ENCODE assay signal across 9 mouse cellular contexts in genomic region chr19:46523131-46523479, GRCm38 (mm10). TPM values are rescaled to one million over a fixed set of nuclear protein-coding genes. Genes with fewer than 3 reads are reported as not detected.
DNase-seq lines count a peak whose midpoint lies in the region; ATAC-seq and TF ChIP-seq lines count a peak whose summit lies in the region.
"Had no signal": no experiment of that assay in that cellular context is flagged by ENCODE, and none has a peak within 500 bp of the region (broad histone marks: within the 10 kb centered on the region; RNA-seq: fewer than 3 reads in every experiment).

No protein-coding gene starts in this region.

- in situ Hi-C loops in ES-E14 (cut with MboI; ENCODE audit: low sequenced_read_pairs in 2 of 2, unreplicated experiment in 2 of 2), result no loop called here

- no peak for TF ChIP-seq CTCF in heart, adult 2 months (IDR thresholded peaks at IDR 0.05)

- no peak overlapping the region; the same call in 1 of the 2 replicates for H3K4me3 ChIP-seq in heart, adult 2 months
- peak overlapping the region in 1 of 2 experiments; percentile 60; a peak in 1 of 4 replicates for H3K4me3 ChIP-seq in ES-E14 (ENCODE audit: insufficient read depth in 1 of 2, low read depth in 1 of 2, low read length in 2 of 2, poor library complexity in 1 of 2, severe bottlenecking in 1 of 2)
- H3K4me3 ChIP-seq in hindbrain, embryonic 12.5 days, result peak overlapping the region; percentile 18; the same call in 1 of the 2 replicates
- no peak overlapping the region; the same call in 1 of the 2 replicates for H3K4me3 ChIP-seq in midbrain, embryonic 12.5 days

- H3K9me3 ChIP-seq in ES-E14 (ENCODE audit: control insufficient read depth, insufficient read depth, low read depth, low read length), result no peaks in the 10 kb centered on the region
- no peaks in the 10 kb centered on the region for H3K9me3 ChIP-seq in hindbrain, embryonic 12.5 days (replicated peaks)
- no peaks in the 10 kb centered on the region for H3K9me3 ChIP-seq in midbrain, embryonic 12.5 days

- peak overlapping the region; percentile 48 for H3K4me2 ChIP-seq in hindbrain, embryonic 12.5 days (replicated peaks)
- H3K4me2 ChIP-seq in midbrain, embryonic 12.5 days (replicated peaks), result peak overlapping the region; percentile 49

- intact Hi-C loops in heart, adult 2 months (cut with DNase I), result no loop called here
- intact Hi-C loops in heart, postnatal 25 days (cut with DNase I), result no loop called here

- no peaks in the 10 kb centered on the region for H3K79me2 ChIP-seq in heart, adult 2 months (replicated peaks; ENCODE audit: control insufficient read depth, insufficient read depth, low read length)

- ATAC-seq in hindbrain, embryonic 12.5 days (ENCODE audit: low FRiP score), result no peak; the same call in 1 of the 2 replicates
- no peak for ATAC-seq in midbrain, embryonic 12.5 days (ENCODE audit: low FRiP score, low read depth)

- H3K27me3 ChIP-seq in heart, adult 2 months (ENCODE audit: control insufficient read depth, insufficient read depth, low read length), result no peaks in the 10 kb centered on the region
- H3K27me3 ChIP-seq in hindbrain, embryonic 12.5 days, result no peaks in the 10 kb centered on the region
- H3K27me3 ChIP-seq in midbrain, embryonic 12.5 days, result no peaks in the 10 kb centered on the region

- no peaks in the 10 kb centered on the region for H3K36me3 ChIP-seq in heart, adult 2 months (ENCODE audit: control insufficient read depth, insufficient read depth, low read length)
- no peaks in the 10 kb centered on the region for H3K36me3 ChIP-seq in ES-E14 (ENCODE audit: control insufficient read depth, insufficient read depth, low read length, poor library complexity, severe bottlenecking)
- no peaks in the 10 kb centered on the region for H3K36me3 ChIP-seq in hindbrain, embryonic 12.5 days
- no peaks in the 10 kb centered on the region for H3K36me3 ChIP-seq in midbrain, embryonic 12.5 days

- peak overlapping the region; percentile 30 for H3K27ac ChIP-seq in heart, adult 2 months
- no peak overlapping the region; the same call in 1 of the 2 replicates for H3K27ac ChIP-seq in ES-E14 (ENCODE audit: insufficient read depth, low read depth, low read length, poor library complexity, severe bottlenecking)
- H3K27ac ChIP-seq in hindbrain, embryonic 12.5 days, result peak overlapping the region; percentile 86
- peak overlapping the region; percentile 83 for H3K27ac ChIP-seq in midbrain, embryonic 12.5 days (replicated peaks)
- H3K27ac ChIP-seq: liver, embryonic 14.5 days had no signal

- no peak for TF ChIP-seq POLR2A in heart, adult 2 months (IDR thresholded peaks at IDR 0.05; ENCODE audit: insufficient read depth, low read depth, low read length)

- DNase-seq in heart, adult 2 months, result no peak
- no peak for DNase-seq in heart, postnatal 25 days (ENCODE audit: low spot score)
- no peak for DNase-seq in ES-E14 (ENCODE audit: low read depth, low spot score)
- no peak for DNase-seq in cerebellum, adult 9-11 months
- no peak for DNase-seq in layer of hippocampus, postnatal 36 days
- DNase-seq in spleen, adult 18-20 months, result no peak

- no peak overlapping the region for H3K9ac ChIP-seq in heart, adult 2 months (ENCODE audit: low read depth, low read length)
- H3K9ac ChIP-seq in ES-E14 (ENCODE audit: insufficient read depth, low read depth, low read length, poor library complexity, severe bottlenecking), result peak overlapping the region; percentile 24; the same call in 1 of the 2 replicates
- peak overlapping the region; percentile 41 for H3K9ac ChIP-seq in hindbrain, embryonic 12.5 days
- peak overlapping the region; percentile 42; the same call in 1 of the 2 replicates for H3K9ac ChIP-seq in midbrain, embryonic 12.5 days (replicated peaks)
- H3K9ac ChIP-seq: liver, embryonic 14.5 days had no signal

- TF ChIP-seq EP300 in heart, adult 2 months (IDR thresholded peaks at IDR 0.05; ENCODE audit: insufficient read depth, low read depth, low read length), result no peak

- H3K4me1 ChIP-seq in heart, adult 2 months (ENCODE audit: control insufficient read depth, insufficient read depth, low read length), result peaks cover 35% of the 10 kb centered on the region
- H3K4me1 ChIP-seq in ES-E14 (ENCODE audit: control insufficient read depth in 2 of 2, insufficient read depth in 2 of 2, low read length in 2 of 2, poor library complexity in 1 of 2), result peaks cover 4 to 50% of the 10 kb centered on the region in 2 experiments; a peak in 3 of 4 replicates
- peaks cover 69% of the 10 kb centered on the region for H3K4me1 ChIP-seq in hindbrain, embryonic 12.5 days
- peaks cover 70% of the 10 kb centered on the region for H3K4me1 ChIP-seq in midbrain, embryonic 12.5 days

TF ChIP-seq in ES-E14, 5 proteins besides CTCF, POLR2A, EP300 and RAD21:
- TF ChIP-seq ZNF384 (IDR thresholded peaks at IDR 0.05; ENCODE audit: low read depth, low read length), result no peak
- TF ChIP-seq MAFK (IDR thresholded peaks at IDR 0.05; ENCODE audit: insufficient read depth, low read depth, low read length), result no peak
- TF ChIP-seq CHD2 (IDR thresholded peaks at IDR 0.05; ENCODE audit: low read depth, low read length), result no peak
- TF ChIP-seq ZC3H11A (IDR thresholded peaks at IDR 0.05; ENCODE audit: borderline replicate concordance, low read depth, low read length), result no peak
- no peak for TF ChIP-seq HCFC1 (IDR thresholded peaks at IDR 0.05; ENCODE audit: borderline replicate concordance, insufficient read depth, low read length)

RNA-seq across cellular contexts. Expression of gene Trim8, which starts 21.6 kb away (rescaled TPM):
- total RNA-seq in heart, adult 2 months (2021), result 10 to 100 TPM; 39.2 to 39.8 TPM
- 17.2 and 24.1 TPM in 2 replicates for polyA plus RNA-seq in heart, adult 2 months (2012; rRNA removed)
- total RNA-seq in heart, postnatal 25 days (2021), result 10 to 100 TPM; 37.3 to 40.6 TPM
- 26.1 and 33.2 TPM in 2 replicates for total RNA-seq in ES-E14 (2012; rRNA removed)
- polyA plus RNA-seq in hindbrain, embryonic 12.5 days (2016; fragmentation: Nextera tagmentation; extraction: Ambion mirVana), result 41.8 and 44.7 TPM in 2 replicates
- 38.5 and 53.9 TPM in 2 replicates for polyA plus RNA-seq in midbrain, embryonic 12.5 days (2016; fragmentation: Nextera tagmentation; extraction: Ambion mirVana)
- 100 to 1,000 TPM; 105 TPM for total RNA-seq in layer of hippocampus, postnatal 36 days (2021)

RNA-seq across cellular contexts. Expression of gene Arl3, which starts 49.9 kb away (rescaled TPM):
- 10 to 100 TPM; 36.1 to 43.4 TPM for total RNA-seq in heart, adult 2 months (2021)
- polyA plus RNA-seq in heart, adult 2 months (2012; rRNA removed), result 38.3 and 57.0 TPM in 2 replicates
- 10 to 100 TPM; 33.2 to 37.0 TPM for total RNA-seq in heart, postnatal 25 days (2021)
- total RNA-seq in ES-E14 (2012; rRNA removed), result 25.7 and 39.7 TPM in 2 replicates
- polyA plus RNA-seq in hindbrain, embryonic 12.5 days (2016; fragmentation: Nextera tagmentation; extraction: Ambion mirVana), result 190 and 196 TPM in 2 replicates
- polyA plus RNA-seq in midbrain, embryonic 12.5 days (2016; fragmentation: Nextera tagmentation; extraction: Ambion mirVana), result 201 and 208 TPM in 2 replicates
- 100 to 1,000 TPM; 123 to 126 TPM for total RNA-seq in layer of hippocampus, postnatal 36 days (2021)

RNA-seq across cellular contexts. Expression of gene Sfxn2, which starts 50.1 kb away (rescaled TPM):
- 1 to 10 TPM; 2.4 to 3.6 TPM for total RNA-seq in heart, adult 2 months (2021)
- polyA plus RNA-seq in heart, adult 2 months (2012; rRNA removed), result 2.3 and 2.7 TPM in 2 replicates
- total RNA-seq in heart, postnatal 25 days (2021), result 1 to 10 TPM; 3.1 to 4.2 TPM
- total RNA-seq in ES-E14 (2012; rRNA removed), result 11.4 TPM in 2 replicates
- 14.6 and 15.0 TPM in 2 replicates for polyA plus RNA-seq in hindbrain, embryonic 12.5 days (2016; fragmentation: Nextera tagmentation; extraction: Ambion mirVana)
- 11.9 and 14.2 TPM in 2 replicates for polyA plus RNA-seq in midbrain, embryonic 12.5 days (2016; fragmentation: Nextera tagmentation; extraction: Ambion mirVana)
- total RNA-seq in layer of hippocampus, postnatal 36 days (2021), result 1 to 10 TPM; 4.9 to 8.5 TPM
